Mouse (Mus musculus) MEL (cell line): ENCODE results near the gene 6330409D20Rik. TPM values are rescaled to one million over a fixed set of nuclear protein-coding genes. Genes with fewer than 3 reads are reported as not detected.

Experiments used
- DNase-seq: peaks from one replicate; pipeline ENCODE4 v3.0.0; 2011; ENCODE audit warnings: low read depth, low spot score
- H3K27ac ChIP-seq: 2 replicates; pipeline ENCODE4 v1.5.1; 2012; ENCODE audit warnings: low read depth, mild to moderate bottlenecking, control low read depth, low read length, moderate library complexity; ENCODE audit not compliant: control insufficient read depth
- H3K27me3 ChIP-seq, 2 experiments: fragments of 150-350 bp in 1 of 2; sonication (generic) in 1 of 2; 2 replicates each; pipeline ENCODE4 v1.6.1; 2012; ENCODE audit warnings: low read length in 2 of 2, mild to moderate bottlenecking in 2 of 2, improper control_type of control experiment in 1 of 2, moderate library complexity in 1 of 2; ENCODE audit not compliant: insufficient read depth in 2 of 2, control insufficient read depth in 1 of 2
- H3K36me3 ChIP-seq, 2 experiments: 2 replicates each; pipeline ENCODE4 v1.6.1; 2012 to 2014; ENCODE audit warnings: low read length in 2 of 2, improper control_type of control experiment in 1 of 2, inconsistent platforms in 1 of 2, mild to moderate bottlenecking in 1 of 2; ENCODE audit not compliant: insufficient read depth in 2 of 2, control insufficient read depth in 1 of 2
- H3K4me1 ChIP-seq, 2 experiments: fragments of 150-350 bp in 1 of 2; sonication (generic) in 1 of 2; 2 replicates each; pipeline ENCODE4 v1.6.1; 2012; ENCODE audit warnings: low read length in 2 of 2, improper control_type of control experiment in 1 of 2, mild to moderate bottlenecking in 1 of 2; ENCODE audit not compliant: insufficient read depth in 2 of 2, control insufficient read depth in 1 of 2
- H3K4me3 ChIP-seq, 2 experiments: fragments of 150-350 bp in 1 of 2; sonication (generic) in 1 of 2; 2 replicates each; pipeline ENCODE4 v1.5.1; 2012; ENCODE audit warnings: low read depth in 2 of 2, low read length in 2 of 2, mild to moderate bottlenecking in 2 of 2, moderate library complexity in 2 of 2, control low read depth in 1 of 2, improper control_type of control experiment in 1 of 2; ENCODE audit not compliant: control insufficient read depth in 1 of 2, insufficient read depth in 1 of 2
- H3K79me2 ChIP-seq: 2 replicates; pipeline ENCODE4 v1.6.1; 2012; ENCODE audit warnings: mild to moderate bottlenecking, low read length, moderate library complexity; ENCODE audit not compliant: control insufficient read depth, poor library complexity, insufficient read depth
- H3K9ac ChIP-seq: 2 replicates; pipeline ENCODE4 v1.6.1; 2012; ENCODE audit warnings: low read depth, mild to moderate bottlenecking, control low read depth, low read length, moderate library complexity; ENCODE audit not compliant: control insufficient read depth, poor library complexity, severe bottlenecking
- H3K9me3 ChIP-seq: fragments of 150-350 bp; sonication (generic); replicated peaks from 2 replicates; pipeline ENCODE4 v1.6.1; 2012; ENCODE audit warnings: mild to moderate bottlenecking, low read length, improper control_type of control experiment, moderate library complexity; ENCODE audit not compliant: insufficient read depth
- CTCF ChIP-seq, 3 experiments: IDR thresholded peaks in 2 of 3; conservative IDR thresholded peaks in 1 of 3; 2 replicates each; pipeline ENCODE4 v1.5.1; 2011 to 2012; ENCODE audit warnings: low read length in 3 of 3, low read depth in 2 of 3, mild to moderate bottlenecking in 2 of 3, improper control_type of control experiment in 1 of 3, inconsistent platforms in 1 of 3, mixed read lengths in 1 of 3, moderate library complexity in 1 of 3; ENCODE audit not compliant: control insufficient read depth in 1 of 3, insufficient read depth in 1 of 3, poor library complexity in 1 of 3, severe bottlenecking in 1 of 3
- E2F4 ChIP-seq: IDR thresholded peaks from 2 replicates; pipeline ENCODE4 v1.6.1; 2011; ENCODE audit warnings: low read depth, low read length, improper control_type of control experiment, borderline replicate concordance
- GABPA ChIP-seq: IDR thresholded peaks from 2 replicates; pipeline ENCODE4 v1.6.1; 2012; ENCODE audit warnings: low read depth, mild to moderate bottlenecking, inconsistent platforms, low read length, improper control_type of control experiment, moderate library complexity
- GATA1 ChIP-seq: IDR thresholded peaks from 2 replicates; pipeline ENCODE4 v1.6.1; 2011; ENCODE audit warnings: low read depth, low read length, improper control_type of control experiment
- KAT2A ChIP-seq: conservative IDR thresholded peaks from 2 replicates; pipeline ENCODE4 v1.6.1; 2012; ENCODE audit warnings: low read depth, low read length, improper control_type of control experiment, inconsistent platforms
- MAZ ChIP-seq: IDR thresholded peaks from 2 replicates; pipeline ENCODE4 v1.6.1; 2012; ENCODE audit warnings: low read depth, mild to moderate bottlenecking, inconsistent platforms, low read length, improper control_type of control experiment
- MXI1 ChIP-seq: IDR thresholded peaks from 2 replicates; pipeline ENCODE4 v1.6.1; 2011; ENCODE audit warnings: mild to moderate bottlenecking, low read depth, low read length, improper control_type of control experiment
- NELFE ChIP-seq: IDR thresholded peaks from 2 replicates; pipeline ENCODE4 v1.6.1; 2011; ENCODE audit warnings: low read depth, low read length, improper control_type of control experiment
- POLR2A ChIP-seq, 2 experiments: IDR thresholded peaks; 2 replicates each; pipeline ENCODE4 v1.6.1; 2011 to 2012; ENCODE audit warnings: low read length in 2 of 2, mild to moderate bottlenecking in 2 of 2, control low read depth in 1 of 2, improper control_type of control experiment in 1 of 2, low read depth in 1 of 2, moderate library complexity in 1 of 2; ENCODE audit not compliant: control insufficient read depth in 1 of 2, insufficient read depth in 1 of 2, poor library complexity in 1 of 2
- POLR2AphosphoS5 ChIP-seq: IDR thresholded peaks from 2 replicates; pipeline ENCODE4 v1.6.1; 2012; ENCODE audit warnings: low read depth, borderline replicate concordance, mild to moderate bottlenecking, inconsistent platforms, low read length, moderate library complexity, mixed read lengths
- RAD21 ChIP-seq: IDR thresholded peaks from 2 replicates; pipeline ENCODE4 v1.6.1; 2011; ENCODE audit warnings: mild to moderate bottlenecking, low read depth, low read length, improper control_type of control experiment
- TAL1 ChIP-seq: IDR thresholded peaks from 2 replicates; pipeline ENCODE4 v1.6.1; 2012; ENCODE audit warnings: mild to moderate bottlenecking, inconsistent platforms, low read length, moderate library complexity, mixed read lengths
- TCF12 ChIP-seq: IDR thresholded peaks from 2 replicates; pipeline ENCODE4 v1.6.1; 2014; ENCODE audit warnings: low read depth, mild to moderate bottlenecking, inconsistent platforms, low read length, improper control_type of control experiment, moderate library complexity
- UBTF ChIP-seq: IDR thresholded peaks from 2 replicates; pipeline ENCODE4 v1.6.1; 2012; ENCODE audit warnings: low read depth, mild to moderate bottlenecking, inconsistent platforms, low read length, improper control_type of control experiment, moderate library complexity, borderline replicate concordance; ENCODE audit not compliant: insufficient read depth
- USF2 ChIP-seq, 2 experiments: IDR thresholded peaks; 2 replicates each; pipeline ENCODE4 v1.6.1; 2011 to 2012; ENCODE audit warnings: improper control_type of control experiment in 2 of 2, low read length in 2 of 2, borderline replicate concordance in 1 of 2, inconsistent platforms in 1 of 2, low read depth in 1 of 2, mild to moderate bottlenecking in 1 of 2; ENCODE audit not compliant: insufficient read depth in 1 of 2
- ZKSCAN1 ChIP-seq: IDR thresholded peaks from 2 replicates; pipeline ENCODE4 v1.6.1; 2012; ENCODE audit warnings: low read depth, mild to moderate bottlenecking, inconsistent platforms, low read length, improper control_type of control experiment, moderate library complexity
- polyA plus RNA-seq, 2 experiments: library from polyadenylated mRNA; stranded (reverse) in 1 of 2; unstranded in 1 of 2; fragments of >175 nt in 1 of 2; fragments of >200 nt in 1 of 2; gene quantifications; 2 replicates each; pipeline versions ENCODE4 v1.2.1 to v1.2.4; 2012; ENCODE audit warnings: low replicate concordance in 2 of 2, low read depth in 1 of 2; ENCODE audit not compliant: insufficient read length in 2 of 2, insufficient read depth in 1 of 2, missing spikeins in 1 of 2
- total RNA-seq: library from RNA; depleted of rRNA; stranded (reverse); fragments of 300-350 nt; gene quantifications from 2 replicates; pipeline ENCODE4 v1.2.3, GENCODE M21; 2012

Gene 6330409D20Rik
- total and polyA plus RNA-seq, 3 experiments, result not detected

GRCm38 (mm10) chr2:32693282-32693681, 47.5 kb downstream of the 6330409D20Rik start:
- H3K27ac ChIP-seq, result peak overlapping the region; percentile 71
- TF ChIP-seq MXI1 (no peak), UBTF (no peak), TAL1 (no peak), NELFE (no peak), GABPA (no peak), MAZ (no peak), E2F4 (no peak), CTCF (IDR thresholded peaks at IDR 0.05 in 2 of 3, conservative IDR thresholded peaks at IDR 0.05 in 1 of 3; ENCODE audit: control insufficient read depth in 1 of 3, insufficient read depth in 1 of 3, low read depth in 2 of 3, low read length in 3 of 3, poor library complexity in 1 of 3, severe bottlenecking in 1 of 3) (no peak), ZKSCAN1 (no peak), TCF12 (no peak)
- TF ChIP-seq, all 39 proteins: peak for 0

GRCm38 (mm10) chr2:32692496-32692895, 48.3 kb downstream of the 6330409D20Rik start:
- peaks cover 15% of the 10 kb centered on the region for H3K79me2 ChIP-seq
- peaks cover 0 to 10% of the 10 kb centered on the region in 2 experiments; a peak in 2 of 4 replicates for H3K36me3 ChIP-seq
- H3K27me3 ChIP-seq, result no peaks in the 10 kb centered on the region
- H3K4me1 ChIP-seq, result peaks cover 0 to 15% of the 10 kb centered on the region in 2 experiments; a peak in 2 of 4 replicates
- TF ChIP-seq UBTF (no peak), MAZ (no peak), KAT2A (no peak), GATA1 (no peak), RAD21 (no peak), USF2 (IDR thresholded peaks at IDR 0.05; ENCODE audit: borderline replicate concordance in 1 of 2, insufficient read depth in 1 of 2, low read depth in 1 of 2, low read length in 2 of 2) (no peak), GABPA (no peak), POLR2AphosphoS5 (no peak), TAL1 (no peak), NELFE (no peak), TCF12 (no peak), POLR2A (IDR thresholded peaks at IDR 0.05; ENCODE audit: control insufficient read depth in 1 of 2, insufficient read depth in 1 of 2, low read depth in 1 of 2, low read length in 2 of 2, poor library complexity in 1 of 2) (no peak; a peak in 1 of 4 replicates)
- TF ChIP-seq, all 39 proteins: peak for 0
- peak overlapping the region in 1 of 2 experiments; percentile 89; a peak in 2 of 4 replicates for H3K4me3 ChIP-seq
- peak overlapping the region; percentile 97 for H3K9ac ChIP-seq
- DNase-seq, result no peak
- H3K27ac ChIP-seq, result no peak overlapping the region
- no peaks in the 10 kb centered on the region for H3K9me3 ChIP-seq

More at GRCm38 (mm10) chr2:32693282-32693681, 47.5 kb downstream of the 6330409D20Rik start:
- H3K79me2 ChIP-seq, result peaks cover 15% of the 10 kb centered on the region
- H3K4me1 ChIP-seq, result peaks cover 0 to 15% of the 10 kb centered on the region in 2 experiments; a peak in 2 of 4 replicates
- peak overlapping the region; percentile 58 to 89 for H3K4me3 ChIP-seq
- H3K36me3 ChIP-seq, result peaks cover 0 to 10% of the 10 kb centered on the region in 2 experiments; a peak in 2 of 4 replicates
- H3K27me3 ChIP-seq, result no peaks in the 10 kb centered on the region
- H3K9ac ChIP-seq, result peak overlapping the region; percentile 97
- peak; percentile 46 for DNase-seq
- H3K9me3 ChIP-seq, result no peaks in the 10 kb centered on the region
